Comparison of ENCODE assay signal across 16 mouse cellular contexts in genomic region chr3:82124567-82124966, GRCm38 (mm10). TPM values are rescaled to one million over a fixed set of nuclear protein-coding genes. Genes with fewer than 3 reads are reported as not detected.
"Had no signal": no experiment of that assay in that cellular context is flagged by ENCODE, and none has a peak within 500 bp of the region (broad histone marks: within the 10 kb centered on the region; RNA-seq: fewer than 3 reads in every experiment).

No protein-coding gene starts in this region.

- DNase-seq: gastrocnemius, adult 2 months; gastrocnemius, postnatal 10 days; gastrocnemius, postnatal 25 days; heart, postnatal 4 days; kidney, adult 18-20 months; kidney, adult 8-10 months; kidney, postnatal 10 days; kidney, postnatal 25 days; kidney, postnatal 4 days; liver; liver, embryonic 13.5 days had no signal

- ATAC-seq: hindbrain, embryonic 16.5 days; inflammation-experienced regulatory T-cells, adult 6 months; intestine, embryonic 15.5 days; intestine, postnatal 0 days had no signal

RNA-seq across cellular contexts. Expression of gene Gucy1a1, which starts 21.0 kb away (rescaled TPM):
- total RNA-seq: granulocyte monocyte progenitor cell, adult 5-6 weeks had no signal

RNA-seq across cellular contexts. Expression of gene Gucy1b1, which starts 50.1 kb away (rescaled TPM):
- total RNA-seq: granulocyte monocyte progenitor cell, adult 5-6 weeks had no signal
